Mouse (Mus musculus) cerebellum, adult (tissue): ENCODE results near the gene Tmcc1.

ENCODE experiments used
- ATAC-seq: cut with Nextera tagmentation; 2 replicates; pipeline ENCODE4 v1.9.2; 2017; ENCODE audit warnings: mild to moderate bottlenecking, moderate library complexity, mixed read lengths; ENCODE audit not compliant: insufficient number of reproducible peaks, low FRiP score, low TSS enrichment

Tmcc1 gene

GRCm38 (mm10) chr6:116036555-116036954, 156.7 kb downstream of the Tmcc1 start:
- no peak for ATAC-seq

GRCm38 (mm10) chr6:116031052-116031451, 162.2 kb downstream of the Tmcc1 start:
- no peak for ATAC-seq

DNA sequence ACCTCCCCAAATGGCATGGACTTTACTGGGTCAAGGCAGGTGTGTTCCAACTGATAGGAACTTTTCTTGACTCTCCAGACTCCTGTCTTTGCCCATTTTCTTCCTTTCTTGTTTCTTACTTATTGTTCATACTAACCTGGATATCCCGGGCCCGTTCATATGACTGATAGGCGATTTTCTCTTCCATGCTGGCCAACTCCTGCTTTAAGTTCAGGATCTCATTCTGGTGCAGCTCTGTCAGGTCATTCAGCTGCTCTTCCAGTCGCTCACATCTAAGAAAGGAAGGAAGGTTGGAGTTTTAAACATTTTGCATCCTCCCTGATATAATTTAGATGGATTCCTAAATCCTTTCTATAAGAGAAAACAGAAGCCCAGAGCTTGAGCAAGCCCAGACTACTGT, 168.6 kb downstream of the Tmcc1 start:
- ATAC-seq: no peak

GRCm38 (mm10) chr6:116021961-116022485, 171.3 kb downstream of the Tmcc1 start:
- ATAC-seq: peak; percentile 31; the same call in 1 of the 2 replicates

DNA sequence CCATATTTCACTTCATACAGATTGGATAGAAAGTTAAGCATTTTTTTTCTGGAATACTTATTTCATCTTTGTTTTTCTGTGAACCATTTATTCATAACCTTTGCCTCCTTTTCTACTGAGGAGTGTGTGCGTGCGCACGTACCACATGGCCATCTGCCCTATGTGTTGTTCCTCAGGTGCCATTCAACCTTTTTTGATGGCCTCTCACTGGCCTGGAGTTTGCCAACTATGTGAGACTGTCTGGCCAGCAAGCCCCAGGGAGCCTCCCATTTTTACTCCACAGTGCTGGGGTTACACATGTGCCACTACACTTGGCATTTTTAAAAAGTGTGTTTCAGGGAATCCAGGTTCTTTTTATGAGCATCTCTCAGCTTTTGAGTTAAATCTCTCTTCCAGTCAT, 177.4 kb downstream of the Tmcc1 start:
- ATAC-seq: no peak

- no peak for ATAC-seq
These were observed 179.2 kb downstream of the Tmcc1 start for GRCm38 (mm10) chr6:116014111-116014510.

GRCm38 (mm10) chr6:116013687-116014086, 179.6 kb downstream of the Tmcc1 start:
- no peak for ATAC-seq

DNA sequence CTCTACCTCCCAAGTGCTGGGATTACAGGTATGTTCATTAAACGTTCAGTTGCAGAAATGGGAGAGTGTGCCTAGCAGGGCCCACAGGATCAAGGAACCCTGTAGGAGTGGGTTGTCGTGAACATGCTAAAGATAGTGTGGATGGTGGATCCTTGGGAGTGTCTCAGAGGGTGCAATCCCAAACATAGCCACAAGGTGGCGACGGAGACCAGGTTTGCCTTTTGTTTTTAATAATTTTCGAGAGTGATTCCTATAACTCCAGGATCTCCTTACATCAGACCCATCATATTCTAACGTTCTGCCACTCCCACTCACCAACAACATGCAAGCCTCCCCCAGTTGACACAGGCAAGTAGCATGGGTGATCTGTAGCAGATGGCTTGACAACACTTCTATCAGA, 182.7 kb downstream of the Tmcc1 start:
- ATAC-seq: peak; percentile 32; the same call in 1 of the 2 replicates

GRCm38 (mm10) chr6:116009426-116009825, 183.9 kb downstream of the Tmcc1 start:
- ATAC-seq: no peak

- ATAC-seq: 0 out of 2 replicates have a peak, but pooled peaks have one; percentile 37
These were observed 185.6 kb downstream of the Tmcc1 start for GRCm38 (mm10) chr6:116007561-116008173.

- no peak for ATAC-seq
These were observed 186.6 kb downstream of the Tmcc1 start for GRCm38 (mm10) chr6:116006731-116007130.

DNA sequence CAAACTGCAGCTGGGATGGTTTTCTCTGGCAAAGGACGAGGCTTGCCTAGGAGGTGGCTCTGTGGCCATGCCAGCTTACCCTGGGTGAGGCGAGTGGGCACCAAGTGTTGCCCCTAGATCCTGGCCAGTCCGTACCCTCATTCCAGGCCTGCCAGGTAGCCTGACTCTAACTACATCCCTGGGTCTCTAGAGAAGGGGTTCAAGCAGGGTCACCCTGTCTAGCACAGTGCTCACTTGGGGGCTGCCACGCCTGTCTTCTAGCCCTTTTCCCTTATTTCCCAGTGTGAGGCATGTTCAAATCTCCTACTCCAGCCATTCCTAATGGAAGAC, 187.4 kb downstream of the Tmcc1 start:
- no peak for ATAC-seq

- no peak for ATAC-seq
These were observed 187.9 kb downstream of the Tmcc1 start for GRCm38 (mm10) chr6:116005275-116005958.

- no peak for ATAC-seq
These were observed 188.6 kb downstream of the Tmcc1 start for GRCm38 (mm10) chr6:116004716-116005115.

- ATAC-seq: no peak
These were observed 189.2 kb downstream of the Tmcc1 start for GRCm38 (mm10) chr6:116004069-116004468.

GRCm38 (mm10) chr6:116003516-116003915, 189.8 kb downstream of the Tmcc1 start:
- ATAC-seq: no peak

- ATAC-seq: no peak
These were observed 190.8 kb downstream of the Tmcc1 start for GRCm38 (mm10) chr6:116002311-116003104.

- ATAC-seq: no peak
These were observed 192.4 kb downstream of the Tmcc1 start for GRCm38 (mm10) chr6:116000851-116001250.

DNA sequence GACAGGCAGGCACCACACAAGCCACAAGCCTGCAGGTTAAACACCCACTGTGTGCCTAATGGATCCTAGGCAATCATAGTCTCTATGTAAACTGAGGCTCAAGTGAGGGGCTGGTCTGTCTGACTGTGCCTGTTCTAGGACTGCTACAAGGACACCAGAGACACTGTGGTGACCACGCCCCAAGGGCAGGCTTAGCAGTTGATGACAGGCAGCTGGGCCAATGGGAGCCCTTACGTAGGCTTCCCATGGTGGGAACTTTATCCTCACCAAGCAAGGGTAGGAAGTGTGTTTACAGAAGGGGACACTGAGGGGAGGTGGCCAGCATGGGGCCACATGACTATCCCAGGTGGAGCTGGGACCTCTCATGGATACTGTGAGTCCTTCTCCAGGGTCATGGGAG, 194.1 kb downstream of the Tmcc1 start:
- ATAC-seq: no peak

GRCm38 (mm10) chr6:115998758-115999157, 194.5 kb downstream of the Tmcc1 start:
- no peak for ATAC-seq

GRCm38 (mm10) chr6:115997726-115998311, 195.5 kb downstream of the Tmcc1 start:
- no peak for ATAC-seq
